Mouse (Mus musculus): ENCODE data around the gene Lgals3bp. TPM values are rescaled to one million over a fixed set of nuclear protein-coding genes. Genes with fewer than 3 reads are reported as not detected.

Gene Lgals3bp
- total RNA-seq, 1 experiment, result 1.5 TPM

DNA sequence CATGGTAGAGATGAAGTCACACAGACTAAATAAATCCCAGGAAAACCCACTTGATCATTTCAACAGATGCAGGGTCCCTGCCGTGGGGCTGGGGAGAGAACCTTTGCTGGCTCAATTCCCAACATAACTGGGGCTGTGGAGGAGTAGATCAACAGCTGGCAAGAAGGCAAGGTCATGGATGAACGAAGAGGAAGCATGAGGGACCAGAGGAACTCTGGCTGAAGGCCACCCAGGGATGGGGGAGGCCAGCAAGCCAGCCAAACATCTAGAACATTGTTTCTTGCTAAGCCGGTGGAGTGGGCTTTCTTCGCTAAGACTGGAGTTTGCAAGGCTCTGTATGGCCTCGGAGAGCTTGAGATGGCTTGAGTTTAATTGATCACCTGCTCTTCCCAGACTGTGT is 26.0 kb downstream of the Lgals3bp start:
- in situ Hi-C loops (cut with MboI; ENCODE audit: low sequenced_read_pairs in 2 of 2, unreplicated experiment in 2 of 2), result no loop called here
- H3K4me3 ChIP-seq (ENCODE audit: insufficient read depth in 1 of 2, low read depth in 1 of 2, low read length in 2 of 2, poor library complexity in 1 of 2, severe bottlenecking in 1 of 2), result no peak overlapping the region
- 0 out of 4 replicates have a peak, but pooled peaks cover 0 to 2% of the 10 kb centered on the region in 2 experiments for H3K4me1 ChIP-seq (ENCODE audit: control insufficient read depth in 2 of 2, insufficient read depth in 2 of 2, low read length in 2 of 2, poor library complexity in 1 of 2)
- TF ChIP-seq ZNF384 (IDR thresholded peaks at IDR 0.05; ENCODE audit: low read depth, low read length) (no peak), ZC3H11A (IDR thresholded peaks at IDR 0.05; ENCODE audit: borderline replicate concordance, low read depth, low read length) (no peak), HCFC1 (IDR thresholded peaks at IDR 0.05; ENCODE audit: borderline replicate concordance, insufficient read depth, low read length) (no peak), MAFK (IDR thresholded peaks at IDR 0.05; ENCODE audit: insufficient read depth, low read depth, low read length) (no peak), CHD2 (IDR thresholded peaks at IDR 0.05; ENCODE audit: low read depth, low read length) (no peak)
- H3K9me3 ChIP-seq (ENCODE audit: control insufficient read depth, insufficient read depth, low read depth, low read length), result no peaks in the 10 kb centered on the region
- H3K36me3 ChIP-seq (ENCODE audit: control insufficient read depth, insufficient read depth, low read length, poor library complexity, severe bottlenecking), result no peaks in the 10 kb centered on the region
- H3K9ac ChIP-seq (ENCODE audit: insufficient read depth, low read depth, low read length, poor library complexity, severe bottlenecking), result no peak overlapping the region
- DNase-seq (ENCODE audit: low read depth, low spot score), result no peak
- no peak overlapping the region for H3K27ac ChIP-seq (ENCODE audit: insufficient read depth, low read depth, low read length, poor library complexity, severe bottlenecking)

DNA sequence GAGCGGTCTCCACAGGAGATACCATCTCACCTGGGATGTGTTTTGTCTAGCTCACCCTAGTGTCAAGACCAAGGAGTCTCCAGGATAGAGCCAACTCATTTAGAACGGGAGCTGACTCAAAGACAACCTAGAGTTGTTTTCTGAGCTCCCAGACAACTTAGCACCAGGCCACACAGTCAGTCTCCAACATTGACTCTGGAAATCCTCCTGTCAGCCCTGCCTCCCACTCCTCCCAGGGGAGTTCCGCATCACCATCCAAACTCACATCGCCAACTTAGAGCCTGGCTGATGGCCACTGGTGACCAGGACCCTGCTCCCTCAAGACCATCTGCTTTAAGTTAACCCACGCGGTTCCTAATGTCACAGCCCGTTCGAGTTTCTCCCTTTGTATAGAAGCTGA is 26.4 kb downstream of the Lgals3bp start:
- no peak overlapping the region for H3K27ac ChIP-seq (ENCODE audit: insufficient read depth, low read depth, low read length, poor library complexity, severe bottlenecking)
- no peak for DNase-seq (ENCODE audit: low read depth, low spot score)
- 0 out of 4 replicates have a peak, but pooled peaks cover 0 to 2% of the 10 kb centered on the region in 2 experiments for H3K4me1 ChIP-seq (ENCODE audit: control insufficient read depth in 2 of 2, insufficient read depth in 2 of 2, low read length in 2 of 2, poor library complexity in 1 of 2)
- no peaks in the 10 kb centered on the region for H3K9me3 ChIP-seq (ENCODE audit: control insufficient read depth, insufficient read depth, low read depth, low read length)
- TF ChIP-seq MAFK (IDR thresholded peaks at IDR 0.05; ENCODE audit: insufficient read depth, low read depth, low read length), result no peak
- no peak overlapping the region for H3K9ac ChIP-seq (ENCODE audit: insufficient read depth, low read depth, low read length, poor library complexity, severe bottlenecking)
- H3K36me3 ChIP-seq (ENCODE audit: control insufficient read depth, insufficient read depth, low read length, poor library complexity, severe bottlenecking), result no peaks in the 10 kb centered on the region
- no peak overlapping the region for H3K4me3 ChIP-seq (ENCODE audit: insufficient read depth in 1 of 2, low read depth in 1 of 2, low read length in 2 of 2, poor library complexity in 1 of 2, severe bottlenecking in 1 of 2)
- in situ Hi-C loops (cut with MboI; ENCODE audit: low sequenced_read_pairs in 2 of 2, unreplicated experiment in 2 of 2), result no loop called here

DNA sequence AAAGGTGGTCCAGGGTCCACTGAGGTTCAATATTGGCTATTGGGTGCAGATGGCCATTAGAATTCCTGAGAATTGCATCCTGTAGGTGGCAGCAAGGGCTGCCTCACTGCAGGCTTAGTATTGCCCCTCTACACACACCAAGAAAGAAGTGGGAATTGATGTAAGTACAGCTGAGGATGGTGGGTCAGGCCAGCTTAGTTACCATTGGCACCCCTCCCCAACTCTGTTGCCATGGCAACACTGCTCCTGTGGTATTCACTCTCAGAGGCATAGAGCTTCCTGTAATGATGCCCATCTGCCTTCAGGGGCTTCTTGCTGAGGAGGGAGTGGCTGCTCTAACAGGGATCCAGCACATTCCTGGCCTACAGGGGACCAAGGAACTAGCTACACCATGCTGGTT is 26.9 kb downstream of the Lgals3bp start:
- Histone ChIP-seq H3K27ac (ENCODE audit: insufficient read depth, low read depth, low read length, poor library complexity, severe bottlenecking) (no peak overlapping the region), H3K4me1 (ENCODE audit: control insufficient read depth in 2 of 2, insufficient read depth in 2 of 2, low read length in 2 of 2, poor library complexity in 1 of 2) (0 out of 4 replicates have a peak, but pooled peaks cover 0 to 2% of the 10 kb centered on the region in 2 experiments), H3K9me3 (ENCODE audit: control insufficient read depth, insufficient read depth, low read depth, low read length) (no peaks in the 10 kb centered on the region), H3K4me3 (ENCODE audit: insufficient read depth in 1 of 2, low read depth in 1 of 2, low read length in 2 of 2, poor library complexity in 1 of 2, severe bottlenecking in 1 of 2) (no peak overlapping the region), H3K9ac (ENCODE audit: insufficient read depth, low read depth, low read length, poor library complexity, severe bottlenecking) (no peak overlapping the region), H3K36me3 (ENCODE audit: control insufficient read depth, insufficient read depth, low read length, poor library complexity, severe bottlenecking) (no peaks in the 10 kb centered on the region)
- in situ Hi-C loops (cut with MboI; ENCODE audit: low sequenced_read_pairs in 2 of 2, unreplicated experiment in 2 of 2), result no loop called here
- no peak for DNase-seq (ENCODE audit: low read depth, low spot score)
- TF ChIP-seq ZNF384 (IDR thresholded peaks at IDR 0.05; ENCODE audit: low read depth, low read length), result no peak
- TF ChIP-seq ZC3H11A (IDR thresholded peaks at IDR 0.05; ENCODE audit: borderline replicate concordance, low read depth, low read length), result no peak
- TF ChIP-seq HCFC1 (IDR thresholded peaks at IDR 0.05; ENCODE audit: borderline replicate concordance, insufficient read depth, low read length), result no peak
- no peak for TF ChIP-seq MAFK (IDR thresholded peaks at IDR 0.05; ENCODE audit: insufficient read depth, low read depth, low read length)
- no peak for TF ChIP-seq CHD2 (IDR thresholded peaks at IDR 0.05; ENCODE audit: low read depth, low read length)

DNA sequence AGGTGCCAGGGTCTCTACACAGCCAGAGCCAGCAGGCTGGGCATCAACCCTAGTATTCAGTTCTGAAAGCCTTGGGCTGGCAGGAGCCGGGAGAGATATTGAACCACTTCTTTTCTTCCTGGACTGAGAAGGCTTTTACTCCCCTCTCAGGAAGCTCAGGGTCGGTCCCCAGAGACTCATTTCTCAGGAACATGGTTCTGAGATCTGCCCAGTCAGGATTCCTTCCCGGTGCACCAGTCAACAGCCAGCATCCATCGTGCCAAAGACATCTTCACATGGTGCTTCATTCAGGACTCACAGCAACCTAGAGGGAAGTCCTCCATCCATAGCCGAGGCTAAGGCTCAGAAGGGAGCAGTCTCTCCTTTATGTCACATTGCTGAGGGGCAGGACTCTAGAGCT is 27.4 kb downstream of the Lgals3bp start:
- H3K27ac ChIP-seq (ENCODE audit: insufficient read depth, low read depth, low read length, poor library complexity, severe bottlenecking), result no peak overlapping the region
- in situ Hi-C loops (cut with MboI; ENCODE audit: low sequenced_read_pairs in 2 of 2, unreplicated experiment in 2 of 2), result no loop called here
- no peak for TF ChIP-seq HCFC1 (IDR thresholded peaks at IDR 0.05; ENCODE audit: borderline replicate concordance, insufficient read depth, low read length)
- no peak for TF ChIP-seq MAFK (IDR thresholded peaks at IDR 0.05; ENCODE audit: insufficient read depth, low read depth, low read length)
- TF ChIP-seq CHD2 (IDR thresholded peaks at IDR 0.05; ENCODE audit: low read depth, low read length), result no peak
- TF ChIP-seq ZC3H11A (IDR thresholded peaks at IDR 0.05; ENCODE audit: borderline replicate concordance, low read depth, low read length), result no peak
- no peak for TF ChIP-seq ZNF384 (IDR thresholded peaks at IDR 0.05; ENCODE audit: low read depth, low read length)
- 0 out of 4 replicates have a peak, but pooled peaks cover 0 to 2% of the 10 kb centered on the region in 2 experiments for H3K4me1 ChIP-seq (ENCODE audit: control insufficient read depth in 2 of 2, insufficient read depth in 2 of 2, low read length in 2 of 2, poor library complexity in 1 of 2)
- H3K36me3 ChIP-seq (ENCODE audit: control insufficient read depth, insufficient read depth, low read length, poor library complexity, severe bottlenecking), result no peaks in the 10 kb centered on the region
- no peak for DNase-seq (ENCODE audit: low read depth, low spot score)
- H3K9me3 ChIP-seq (ENCODE audit: control insufficient read depth, insufficient read depth, low read depth, low read length), result no peaks in the 10 kb centered on the region
- H3K9ac ChIP-seq (ENCODE audit: insufficient read depth, low read depth, low read length, poor library complexity, severe bottlenecking), result no peak overlapping the region
- H3K4me3 ChIP-seq (ENCODE audit: insufficient read depth in 1 of 2, low read depth in 1 of 2, low read length in 2 of 2, poor library complexity in 1 of 2, severe bottlenecking in 1 of 2), result no peak overlapping the region

DNA sequence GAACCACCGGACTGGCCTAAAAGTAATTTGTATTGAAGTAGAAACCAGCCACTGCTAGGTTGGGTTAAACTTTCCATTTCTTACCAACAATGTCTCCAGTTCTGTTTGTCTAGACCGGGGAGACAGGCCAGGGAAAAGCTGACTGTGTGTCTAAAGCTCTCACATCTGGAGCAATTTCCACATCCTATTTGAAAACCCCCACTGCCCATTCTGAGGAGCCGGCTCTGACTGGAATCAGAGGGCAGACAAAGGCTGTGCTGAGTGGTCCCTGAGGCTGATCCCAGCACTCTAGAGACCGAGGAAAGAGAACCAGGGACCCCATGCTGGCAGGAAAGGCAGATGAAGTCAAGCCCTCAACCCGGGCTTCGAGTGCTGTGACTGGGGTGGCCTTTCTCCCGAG is 29.3 kb downstream of the Lgals3bp start:
- no peaks in the 10 kb centered on the region for H3K36me3 ChIP-seq (ENCODE audit: control insufficient read depth, insufficient read depth, low read length, poor library complexity, severe bottlenecking)
- peak; percentile 53 for DNase-seq (ENCODE audit: low read depth, low spot score)
- no peak overlapping the region for H3K9ac ChIP-seq (ENCODE audit: insufficient read depth, low read depth, low read length, poor library complexity, severe bottlenecking)
- no peak overlapping the region for H3K4me3 ChIP-seq (ENCODE audit: insufficient read depth in 1 of 2, low read depth in 1 of 2, low read length in 2 of 2, poor library complexity in 1 of 2, severe bottlenecking in 1 of 2)
- no peak for TF ChIP-seq CHD2 (IDR thresholded peaks at IDR 0.05; ENCODE audit: low read depth, low read length)
- no peak for TF ChIP-seq HCFC1 (IDR thresholded peaks at IDR 0.05; ENCODE audit: borderline replicate concordance, insufficient read depth, low read length)
- TF ChIP-seq ZC3H11A (IDR thresholded peaks at IDR 0.05; ENCODE audit: borderline replicate concordance, low read depth, low read length), result no peak
- TF ChIP-seq MAFK (IDR thresholded peaks at IDR 0.05; ENCODE audit: insufficient read depth, low read depth, low read length), result no peak
- no peak for TF ChIP-seq ZNF384 (IDR thresholded peaks at IDR 0.05; ENCODE audit: low read depth, low read length)
- H3K4me1 ChIP-seq (ENCODE audit: control insufficient read depth in 2 of 2, insufficient read depth in 2 of 2, low read length in 2 of 2, poor library complexity in 1 of 2), result 0 out of 4 replicates have a peak, but pooled peaks cover 0 to 2% of the 10 kb centered on the region in 2 experiments
- no peaks in the 10 kb centered on the region for H3K9me3 ChIP-seq (ENCODE audit: control insufficient read depth, insufficient read depth, low read depth, low read length)
- no peak overlapping the region for H3K27ac ChIP-seq (ENCODE audit: insufficient read depth, low read depth, low read length, poor library complexity, severe bottlenecking)
- in situ Hi-C loops (cut with MboI; ENCODE audit: low sequenced_read_pairs in 2 of 2, unreplicated experiment in 2 of 2), result no loop called here

All from ES-E14 (cell line).